Mouse (Mus musculus) liver, adult 2 months (tissue): ENCODE measurements at regions not wholly inside any gene's neighbourhood (a gene's known extent, or its start where the extent isn't known, plus 50 kb on each side); places are given as distances from the start of the nearest gene placed in this dataset.
A peak's percentile ranks its signal among the peaks of the same experiment; 100 is the strongest.

Source experiments
- DNase-seq: peaks from one replicate; pipeline ENCODE4 v3.0.0-alpha.2; 2011; ENCODE audit warnings: low read depth, low spot score; ENCODE audit errors: extremely low read depth
- H3K27ac ChIP-seq: fragments of 200-500 bp; replicated peaks from 2 replicates; pipeline ENCODE4 v1.5.1; 2012; ENCODE audit warnings: low read depth, mild to moderate bottlenecking, control low read depth, inconsistent platforms, low read length; ENCODE audit not compliant: insufficient read depth
- H3K27me3 ChIP-seq: fragments of 200-500 bp; 2 replicates; pipeline ENCODE4 v1.6.1; 2012; ENCODE audit warnings: mild to moderate bottlenecking, moderate library complexity, low read length, inconsistent platforms; ENCODE audit not compliant: control insufficient read depth, insufficient read depth
- H3K36me3 ChIP-seq: fragments of 200-500 bp; 2 replicates; pipeline ENCODE4 v1.6.1; 2012; ENCODE audit warnings: low read length, inconsistent platforms; ENCODE audit not compliant: control insufficient read depth, insufficient read depth
- H3K4me1 ChIP-seq: fragments of 200-500 bp; 2 replicates; pipeline ENCODE4 v1.6.1; 2011; ENCODE audit warnings: low read length; ENCODE audit not compliant: control insufficient read depth, insufficient read depth
- H3K4me3 ChIP-seq: fragments of 200-500 bp; 2 replicates; pipeline ENCODE4 v1.5.1; 2011; ENCODE audit warnings: low read depth, mild to moderate bottlenecking, control low read depth, low read length, moderate library complexity; ENCODE audit not compliant: insufficient read depth
- H3K79me2 ChIP-seq: fragments of 200-500 bp; 2 replicates; pipeline ENCODE4 v1.6.1; 2012; ENCODE audit warnings: inconsistent platforms, mild to moderate bottlenecking, low read length, moderate library complexity; ENCODE audit not compliant: control insufficient read depth, insufficient read depth
- H3K9ac ChIP-seq: fragments of 200-500 bp; 2 replicates; pipeline ENCODE4 v1.6.1; 2012; ENCODE audit warnings: low read depth, mild to moderate bottlenecking, control low read depth, inconsistent platforms, low read length
- CTCF ChIP-seq: fragments of 200-500 bp; IDR thresholded peaks from 2 replicates; pipeline ENCODE4 v1.5.1; 2011; ENCODE audit warnings: low read depth, low read length, control low read depth
- POLR2A ChIP-seq: fragments of 200-500 bp; IDR thresholded peaks from 2 replicates; pipeline ENCODE4 v1.6.1; 2011; ENCODE audit warnings: low read length, control low read depth; ENCODE audit not compliant: insufficient read depth; ENCODE audit errors: extremely low read depth
- whole genome bisulfite sequencing: fragments of 180-500 bp; shearing (Covaris S2); methylation state at CpG from one replicate; pipeline ENCODE4 v1.1.7; 2018; 5-methylcytosine and 5-hydroxymethylcytosine counted together

GRCm38 (mm10) chr1:194363917-194364316, 254.1 kb upstream of the Plxna2 start:
- WGBS, result 28% methylated on average over 5 of the region's 5 CpGs
- H3K27ac ChIP-seq, result no peak overlapping the region

GRCm38 (mm10) chr1:194363129-194363768, 254.8 kb upstream of the Plxna2 start:
- H3K27ac ChIP-seq, result peak overlapping the region; percentile 100
- TF ChIP-seq CTCF (no peak), POLR2A (no peak)
- 29% methylated on average over 1 of the region's 1 CpGs for WGBS

More at GRCm38 (mm10) chr1:194363917-194364316, 254.1 kb upstream of the Plxna2 start:
- H3K79me2 ChIP-seq, result no peaks in the 10 kb centered on the region
- DNase-seq, result peak; percentile 95
- H3K9ac ChIP-seq, result no peak overlapping the region
- H3K4me1 ChIP-seq, result peaks cover 15% of the 10 kb centered on the region
- no peak for TF ChIP-seq CTCF
- no peak for TF ChIP-seq POLR2A
- no peaks in the 10 kb centered on the region for H3K36me3 ChIP-seq
- H3K27me3 ChIP-seq, result no peaks in the 10 kb centered on the region
- no peak overlapping the region for H3K4me3 ChIP-seq

GRCm38 (mm10) chr1:194362298-194362697, 255.7 kb upstream of the Plxna2 start:
- peak; percentile 98 for DNase-seq
- Histone ChIP-seq H3K27me3 (no peaks in the 10 kb centered on the region), H3K27ac (peak overlapping the region; percentile 100), H3K36me3 (no peaks in the 10 kb centered on the region), H3K79me2 (no peaks in the 10 kb centered on the region), H3K4me1 (peaks cover 15% of the 10 kb centered on the region), H3K4me3 (no peak overlapping the region), H3K9ac (no peak overlapping the region)
- TF ChIP-seq CTCF, result no peak
- no peak for TF ChIP-seq POLR2A

More at GRCm38 (mm10) chr1:194363129-194363768, 254.8 kb upstream of the Plxna2 start:
- peaks cover 15% of the 10 kb centered on the region for H3K4me1 ChIP-seq
- no peak overlapping the region for H3K9ac ChIP-seq
- no peaks in the 10 kb centered on the region for H3K27me3 ChIP-seq
- H3K79me2 ChIP-seq, result no peaks in the 10 kb centered on the region
- DNase-seq, result peak; percentile 87
- H3K36me3 ChIP-seq, result no peaks in the 10 kb centered on the region
- no peak overlapping the region for H3K4me3 ChIP-seq

GRCm38 (mm10) chr1:194361316-194361715, 256.7 kb upstream of the Plxna2 start:
- Histone ChIP-seq H3K27me3 (no peaks in the 10 kb centered on the region), H3K4me1 (peaks cover 15% of the 10 kb centered on the region), H3K9ac (no peak overlapping the region), H3K27ac (peak overlapping the region; percentile 85), H3K36me3 (no peaks in the 10 kb centered on the region), H3K4me3 (no peak overlapping the region), H3K79me2 (no peaks in the 10 kb centered on the region)
- no peak for TF ChIP-seq POLR2A
- 8% methylated on average over 1 of the region's 1 CpGs for WGBS
- DNase-seq, result peak; percentile 100

GRCm38 (mm10) chr1:194354332-194355120, 263.5 kb upstream of the Plxna2 start:
- Histone ChIP-seq H3K27ac (no peak overlapping the region), H3K4me1 (no peaks in the 10 kb centered on the region), H3K27me3 (no peaks in the 10 kb centered on the region), H3K79me2 (no peaks in the 10 kb centered on the region), H3K36me3 (no peaks in the 10 kb centered on the region), H3K4me3 (no peak overlapping the region), H3K9ac (no peak overlapping the region)
- no peak for DNase-seq
- WGBS, result 89% methylated on average over 1 of the region's 1 CpGs
- TF ChIP-seq CTCF (no peak), POLR2A (no peak)
